Mouse (Mus musculus) liver, postnatal 0 days (tissue): ENCODE measurements around the gene Gdf9. TPM values are rescaled to one million over a fixed set of nuclear protein-coding genes. Genes with fewer than 3 reads are reported as not detected.

ENCODE experiments used
- ATAC-seq: fragments of 200-750 bp; cut with Nextera tagmentation; 2 replicates; pipeline ENCODE4 v1.8.0; 2017; ENCODE audit warnings: mild to moderate bottlenecking, moderate library complexity
- DNase-seq: peaks from one replicate; pipeline ENCODE4 v3.0.0-alpha.2; 2016
- H3K27ac ChIP-seq: fragments of 300-500 bp; sonication (generic); 2 replicates; pipeline ENCODE4 v1.5.1; 2014; ENCODE audit warnings: antibody characterized with exemption, moderate library complexity, mild to moderate bottlenecking, low read depth
- H3K27me3 ChIP-seq: fragments of 300-500 bp; sonication (generic); 2 replicates; pipeline ENCODE4 v1.6.1; 2014; ENCODE audit warnings: low read length, control low read depth, mixed read lengths; ENCODE audit not compliant: insufficient read depth
- H3K36me3 ChIP-seq: fragments of 300-500 bp; sonication (generic); replicated peaks from 2 replicates; pipeline ENCODE4 v1.6.1; 2014; ENCODE audit warnings: mild to moderate bottlenecking, control low read depth, low read length, moderate library complexity, mixed read lengths; ENCODE audit not compliant: insufficient read depth
- H3K4me1 ChIP-seq: fragments of 300-500 bp; sonication (generic); 2 replicates; pipeline ENCODE4 v1.6.1; 2014; ENCODE audit warnings: antibody characterized with exemption, mild to moderate bottlenecking, control low read depth; ENCODE audit not compliant: insufficient read depth
- H3K4me2 ChIP-seq: fragments of 300-500 bp; sonication (generic); 2 replicates; pipeline ENCODE4 v1.6.1; 2014; ENCODE audit warnings: low read depth, mild to moderate bottlenecking, low read length, moderate library complexity, mixed read lengths
- H3K4me3 ChIP-seq: fragments of 300-500 bp; sonication (generic); 2 replicates; pipeline ENCODE4 v1.5.1; 2014; ENCODE audit warnings: low read depth, low read length
- H3K9ac ChIP-seq: fragments of 300-500 bp; sonication (generic); replicated peaks from 2 replicates; pipeline ENCODE4 v1.6.1; 2014; ENCODE audit warnings: mild to moderate bottlenecking, moderate library complexity
- H3K9me3 ChIP-seq: fragments of 300-500 bp; sonication (generic); 2 replicates; pipeline ENCODE4 v1.6.1; 2016; ENCODE audit warnings: mild to moderate bottlenecking, control low read depth, low read length, mixed read lengths
- CTCF ChIP-seq: sonication (generic); IDR thresholded peaks from 2 replicates; pipeline ENCODE4 v1.5.1; 2016; ENCODE audit warnings: antibody characterized with exemption, low read depth
- EP300 ChIP-seq: IDR thresholded peaks from 2 replicates; pipeline ENCODE4 v1.6.1; 2016; ENCODE audit warnings: antibody characterized with exemption, low read depth, mild to moderate bottlenecking
- WGBS: fragments of 180-500 bp; shearing (Covaris S2); extraction: QIAGEN DNeasy Blood & Tissue Kit; methylation state at CpG from one replicate; pipeline ENCODE4 v1.1.7; 2014; ENCODE audit not compliant: insufficient replicate concordance; 5-methylcytosine and 5-hydroxymethylcytosine counted together
- polyA plus RNA-seq: library from polyadenylated mRNA; unstranded; fragments of >200 nt; fragmentation: Nextera tagmentation; extraction: Ambion mirVana; gene quantifications from 2 replicates; pipeline ENCODE4 v1.2.1, GENCODE M21; 2015

Gdf9 gene
- polyA plus RNA-seq, 1 experiment from 2014 or later: 0.15 TPM

GRCm38 (mm10) chr11:53427993-53428715, 2.7 kb upstream of the Gdf9 start:
- Histone ChIP-seq H3K9ac (no peak overlapping the region), H3K27ac (no peak overlapping the region), H3K4me1 (peaks cover 35% of the 10 kb centered on the region), H3K27me3 (no peaks in the 10 kb centered on the region), H3K36me3 (peaks cover 9% of the 10 kb centered on the region), H3K4me3 (no peak overlapping the region), H3K9me3 (no peaks in the 10 kb centered on the region), H3K4me2 (no peak overlapping the region)
- TF ChIP-seq EP300 (no peak), CTCF (no peak)
- DNase-seq (no peak), ATAC-seq (no peak)
- WGBS: 88% methylated on average over 3 of the region's 3 CpGs

GRCm38 (mm10) chr11:53428716-53429057, 2.1 kb upstream of the Gdf9 start:
- no peak for ATAC-seq
- WGBS: 93% methylated on average over 5 of the region's 5 CpGs

GRCm38 (mm10) chr11:53429182-53429581, 1.6 kb upstream of the Gdf9 start:
- no peaks in the 10 kb centered on the region for H3K9me3 ChIP-seq
- H3K4me1 ChIP-seq: peaks cover 36% of the 10 kb centered on the region
- no peaks in the 10 kb centered on the region for H3K27me3 ChIP-seq
- H3K4me2 ChIP-seq: peak overlapping the region; percentile 76
- no peak for TF ChIP-seq CTCF
- TF ChIP-seq EP300: no peak
- DNase-seq: no peak
- H3K36me3 ChIP-seq: peaks cover 9% of the 10 kb centered on the region
- peak overlapping the region; percentile 92; the same call in 1 of the 2 replicates for H3K4me3 ChIP-seq
- ATAC-seq: no peak
- H3K27ac ChIP-seq: peak overlapping the region; percentile 98
- peak overlapping the region; percentile 92 for H3K9ac ChIP-seq

More at GRCm38 (mm10) chr11:53428716-53429057, 2.1 kb upstream of the Gdf9 start:
- Histone ChIP-seq H3K9ac (no peak overlapping the region), H3K4me2 (no peak overlapping the region), H3K4me3 (no peak overlapping the region), H3K9me3 (no peaks in the 10 kb centered on the region), H3K27me3 (no peaks in the 10 kb centered on the region), H3K27ac (no peak overlapping the region), H3K4me1 (peaks cover 39% of the 10 kb centered on the region), H3K36me3 (peaks cover 9% of the 10 kb centered on the region)
- no peak for DNase-seq
- TF ChIP-seq CTCF (no peak), EP300 (no peak)

GRCm38 (mm10) chr11:53430300-53430669, 538 bp upstream of the Gdf9 start:
- peak overlapping the region; percentile 98 for H3K27ac ChIP-seq
- no peak for DNase-seq
- under 1% methylated on average over 34 of the region's 34 CpGs for WGBS

GRCm38 (mm10) chr11:53431347-53432056, 679 bp downstream of the Gdf9 start:
- TF ChIP-seq CTCF (no peak), EP300 (peak; percentile 66)
- H3K9ac ChIP-seq: peak overlapping the region; percentile 49
- WGBS: 13% methylated on average over 9 of the region's 9 CpGs
- DNase-seq (no peak), ATAC-seq (peak; percentile 4)
- H3K4me3 ChIP-seq: peak overlapping the region; percentile 92
- no peaks in the 10 kb centered on the region for H3K27me3 ChIP-seq
- peaks cover 33% of the 10 kb centered on the region for H3K4me1 ChIP-seq
- H3K36me3 ChIP-seq: peaks cover 9% of the 10 kb centered on the region
- H3K4me2 ChIP-seq: peak overlapping the region; percentile 76
- H3K9me3 ChIP-seq: no peaks in the 10 kb centered on the region
- H3K27ac ChIP-seq: peak overlapping the region; percentile 98

More at GRCm38 (mm10) chr11:53430300-53430669, 538 bp upstream of the Gdf9 start:
- Histone ChIP-seq H3K9ac (peak overlapping the region; percentile 92), H3K27me3 (no peaks in the 10 kb centered on the region), H3K9me3 (no peaks in the 10 kb centered on the region), H3K36me3 (peaks cover 9% of the 10 kb centered on the region), H3K4me3 (peak overlapping the region; percentile 92), H3K4me2 (peak overlapping the region; percentile 76), H3K4me1 (peaks cover 36% of the 10 kb centered on the region)
- TF ChIP-seq EP300 (no peak), CTCF (0 out of 2 replicates have a peak, but pooled peaks have one; percentile 3)
- ATAC-seq: peak; percentile 54

GRCm38 (mm10) chr11:53433057-53433456, 2.2 kb downstream of the Gdf9 start:
- TF ChIP-seq CTCF (no peak), EP300 (peak; percentile 61; the same call in 1 of the 2 replicates)
- no peaks in the 10 kb centered on the region for H3K27me3 ChIP-seq
- H3K4me2 ChIP-seq: no peak overlapping the region
- no peak overlapping the region for H3K27ac ChIP-seq
- no peak overlapping the region for H3K9ac ChIP-seq
- ATAC-seq (no peak), DNase-seq (no peak)
- WGBS: 31% methylated on average over 6 of the region's 6 CpGs
- H3K4me1 ChIP-seq: peaks cover 33% of the 10 kb centered on the region
- peaks cover 8% of the 10 kb centered on the region for H3K36me3 ChIP-seq
- H3K4me3 ChIP-seq: no peak overlapping the region
- H3K9me3 ChIP-seq: no peaks in the 10 kb centered on the region
